8 mouse cellular contexts compared by ENCODE assay signal in genomic region chr12:11149421-11150191, GRCm38 (mm10). TPM values are rescaled to one million over a fixed set of nuclear protein-coding genes. Genes with fewer than 3 reads are reported as not detected.
A peak's percentile ranks its signal among the peaks of the same experiment; 100 is the strongest.
DNase-seq lines count a peak whose midpoint lies in the region; ATAC-seq lines count a peak whose summit lies in the region.

No protein-coding gene starts in this region.

- H3K9me3 ChIP-seq in forebrain, embryonic 10.5 days: peaks cover 2% of the 10 kb centered on the region; the same call in 1 of the 2 replicates
- no peaks in the 10 kb centered on the region for H3K9me3 ChIP-seq in heart, embryonic 13.5 days
- no peaks in the 10 kb centered on the region for H3K9me3 ChIP-seq in kidney, embryonic 16.5 days (ENCODE audit: low read length)
- no peaks in the 10 kb centered on the region for H3K9me3 ChIP-seq in liver, embryonic 12.5 days (replicated peaks)
- no peaks in the 10 kb centered on the region for H3K9me3 ChIP-seq in neural tube, embryonic 12.5 days

- peak overlapping the region; percentile 48; the same call in 1 of the 2 replicates for H3K27ac ChIP-seq in forebrain, embryonic 10.5 days
- H3K27ac ChIP-seq in heart, embryonic 13.5 days (replicated peaks): no peak overlapping the region
- no peak overlapping the region for H3K27ac ChIP-seq in kidney, embryonic 16.5 days (ENCODE audit: low read length)
- H3K27ac ChIP-seq in liver, embryonic 12.5 days: no peak overlapping the region
- H3K27ac ChIP-seq in neural tube, embryonic 12.5 days: no peak overlapping the region

- peak; percentile 44 to 49 for DNase-seq in cerebellum, postnatal 10 days
- no peak for DNase-seq in cerebellum, adult 9-10 months
- peak; percentile 51 for DNase-seq in forebrain, embryonic 10.5 days (ENCODE audit: extremely low spot score, low spot score)
- DNase-seq in urinary bladder, postnatal 25 days (ENCODE audit: low spot score): peak; percentile 12

- no peak for ATAC-seq in heart, embryonic 13.5 days (ENCODE audit: extremely low read depth, insufficient number of reproducible peaks, low FRiP score, low TSS enrichment)
- peak; percentile 77 for ATAC-seq in kidney, embryonic 16.5 days (ENCODE audit: low FRiP score, low TSS enrichment)
- ATAC-seq in liver, embryonic 12.5 days: no peak
- ATAC-seq in neural tube, embryonic 12.5 days (ENCODE audit: low FRiP score, low read depth): peak; percentile 55

- peaks cover 23% of the 10 kb centered on the region for H3K4me1 ChIP-seq in forebrain, embryonic 10.5 days
- peaks cover 7% of the 10 kb centered on the region for H3K4me1 ChIP-seq in heart, embryonic 13.5 days
- 0 out of 2 replicates have a peak, but pooled peaks cover 7% of the 10 kb centered on the region for H3K4me1 ChIP-seq in kidney, embryonic 16.5 days (ENCODE audit: insufficient read depth, low read length)
- peaks cover 10% of the 10 kb centered on the region; the same call in 1 of the 2 replicates for H3K4me1 ChIP-seq in liver, embryonic 12.5 days
- H3K4me1 ChIP-seq in neural tube, embryonic 12.5 days: peaks cover 16% of the 10 kb centered on the region

- H3K36me3 ChIP-seq in forebrain, embryonic 10.5 days (replicated peaks): no peaks in the 10 kb centered on the region
- H3K36me3 ChIP-seq in heart, embryonic 13.5 days: no peaks in the 10 kb centered on the region
- H3K36me3 ChIP-seq in kidney, embryonic 16.5 days (ENCODE audit: insufficient read depth, low read length): no peaks in the 10 kb centered on the region
- no peaks in the 10 kb centered on the region for H3K36me3 ChIP-seq in liver, embryonic 12.5 days
- H3K36me3 ChIP-seq in neural tube, embryonic 12.5 days: no peaks in the 10 kb centered on the region

- H3K4me2 ChIP-seq in heart, embryonic 13.5 days: peak overlapping the region; percentile 98
- peak overlapping the region; percentile 96 for H3K4me2 ChIP-seq in kidney, embryonic 16.5 days (replicated peaks; ENCODE audit: low read depth, low read length)
- H3K4me2 ChIP-seq in liver, embryonic 12.5 days: peak overlapping the region; percentile 71
- H3K4me2 ChIP-seq in neural tube, embryonic 12.5 days (replicated peaks): peak overlapping the region; percentile 99

- peak overlapping the region; percentile 74 for H3K9ac ChIP-seq in heart, embryonic 13.5 days
- peak overlapping the region; percentile 75 for H3K9ac ChIP-seq in kidney, embryonic 16.5 days (replicated peaks; ENCODE audit: low read length)
- no peak overlapping the region for H3K9ac ChIP-seq in liver, embryonic 12.5 days
- H3K9ac ChIP-seq in neural tube, embryonic 12.5 days: peak overlapping the region; percentile 58

- peak overlapping the region; percentile 67 for H3K4me3 ChIP-seq in forebrain, embryonic 10.5 days
- H3K4me3 ChIP-seq in heart, embryonic 13.5 days: peak overlapping the region; percentile 67
- H3K4me3 ChIP-seq in kidney, embryonic 16.5 days (ENCODE audit: low read length): peak overlapping the region; percentile 49
- peak overlapping the region; percentile 49 for H3K4me3 ChIP-seq in liver, embryonic 12.5 days
- peak overlapping the region; percentile 58 for H3K4me3 ChIP-seq in neural tube, embryonic 12.5 days

- H3K27me3 ChIP-seq in forebrain, embryonic 10.5 days (ENCODE audit: poor library complexity, severe bottlenecking): peaks cover 67% of the 10 kb centered on the region
- H3K27me3 ChIP-seq in heart, embryonic 13.5 days (replicated peaks): peaks cover 67% of the 10 kb centered on the region
- peaks cover 15% of the 10 kb centered on the region for H3K27me3 ChIP-seq in kidney, embryonic 16.5 days (ENCODE audit: insufficient read depth, low read length)
- H3K27me3 ChIP-seq in liver, embryonic 12.5 days (replicated peaks): peaks cover 61% of the 10 kb centered on the region
- peaks cover 46% of the 10 kb centered on the region for H3K27me3 ChIP-seq in neural tube, embryonic 12.5 days (replicated peaks)

- under 1% methylated on average over 40 of the region's 41 CpGs for WGBS in forebrain, embryonic 10.5 days
- WGBS in heart, embryonic 13.5 days: under 1% methylated on average over 40 of the region's 41 CpGs
- under 1% methylated on average over 41 of the region's 41 CpGs for WGBS in kidney, embryonic 16.5 days
- WGBS in liver, embryonic 12.5 days (ENCODE audit: insufficient replicate concordance): under 1% methylated on average over 41 of the region's 41 CpGs
- WGBS in neural tube, embryonic 12.5 days: under 1% methylated on average over 41 of the region's 41 CpGs

RNA-seq across cellular contexts. Expression of gene Kcns3, which starts 1.2 kb away (rescaled TPM):
- 0.11 TPM in 2 replicates for polyA plus RNA-seq in forebrain, embryonic 10.5 days (2016; fragmentation: Nextera tagmentation; extraction: Ambion mirVana)
- polyA plus RNA-seq in heart, embryonic 13.5 days (2015; fragmentation: Nextera tagmentation; extraction: Ambion mirVana): 0.24 and 0.41 TPM in 2 replicates
- 8.3 and 9.8 TPM in 2 replicates for polyA plus RNA-seq in kidney, embryonic 16.5 days (2015; fragmentation: Nextera tagmentation; extraction: Ambion mirVana)
- polyA plus RNA-seq in liver, embryonic 12.5 days (2016; fragmentation: Nextera tagmentation; extraction: Ambion mirVana): 0.16 and 0.26 TPM in 2 replicates
- polyA plus RNA-seq in neural tube, embryonic 12.5 days (2016; fragmentation: Nextera tagmentation; extraction: Ambion mirVana): 1.1 TPM in 2 replicates

RNA-seq across cellular contexts. Expression of gene Msgn1, which starts 59.2 kb away (rescaled TPM):
- polyA plus RNA-seq in forebrain, embryonic 10.5 days (2016; fragmentation: Nextera tagmentation; extraction: Ambion mirVana): not detected in 2 replicates
- not detected in 2 replicates for polyA plus RNA-seq in heart, embryonic 13.5 days (2015; fragmentation: Nextera tagmentation; extraction: Ambion mirVana)
- not detected in 2 replicates for polyA plus RNA-seq in kidney, embryonic 16.5 days (2015; fragmentation: Nextera tagmentation; extraction: Ambion mirVana)
- not detected in 2 replicates for polyA plus RNA-seq in liver, embryonic 12.5 days (2016; fragmentation: Nextera tagmentation; extraction: Ambion mirVana)
- polyA plus RNA-seq in neural tube, embryonic 12.5 days (2016; fragmentation: Nextera tagmentation; extraction: Ambion mirVana): not detected in 2 replicates

Comparison
In these comparisons a context has a peak if more than half of its experiments do, and no peak if none do; other contexts are left out.
1. ATAC-seq: peak in kidney, embryonic 16.5 days (single experiment) and neural tube, embryonic 12.5 days (single experiment); none in heart, embryonic 13.5 days (single experiment) and liver, embryonic 12.5 days (single experiment).
2. Peak in every context shown above with its lines, with median percentiles within 50 percentile points of each other: H3K4me3 ChIP-seq and H3K4me2 ChIP-seq.